Mouse (Mus musculus) MEL (cell line): ENCODE results near the gene B3gnt4. TPM values are rescaled to one million over a fixed set of nuclear protein-coding genes. Genes with fewer than 3 reads are reported as not detected.

Source experiments
- DNase-seq: peaks from one replicate; pipeline ENCODE4 v3.0.0; 2011; ENCODE audit warnings: low read depth, low spot score
- H3K27ac ChIP-seq: 2 replicates; pipeline ENCODE4 v1.5.1; 2012; ENCODE audit warnings: low read depth, mild to moderate bottlenecking, control low read depth, low read length, moderate library complexity; ENCODE audit not compliant: control insufficient read depth
- H3K27me3 ChIP-seq, 2 experiments: fragments of 150-350 bp in 1 of 2; sonication (generic) in 1 of 2; 2 replicates each; pipeline ENCODE4 v1.6.1; 2012; ENCODE audit warnings: low read length in 2 of 2, mild to moderate bottlenecking in 2 of 2, improper control_type of control experiment in 1 of 2, moderate library complexity in 1 of 2; ENCODE audit not compliant: insufficient read depth in 2 of 2, control insufficient read depth in 1 of 2
- H3K36me3 ChIP-seq, 2 experiments: 2 replicates each; pipeline ENCODE4 v1.6.1; 2012 to 2014; ENCODE audit warnings: low read length in 2 of 2, improper control_type of control experiment in 1 of 2, inconsistent platforms in 1 of 2, mild to moderate bottlenecking in 1 of 2; ENCODE audit not compliant: insufficient read depth in 2 of 2, control insufficient read depth in 1 of 2
- H3K4me1 ChIP-seq, 2 experiments: fragments of 150-350 bp in 1 of 2; sonication (generic) in 1 of 2; 2 replicates each; pipeline ENCODE4 v1.6.1; 2012; ENCODE audit warnings: low read length in 2 of 2, improper control_type of control experiment in 1 of 2, mild to moderate bottlenecking in 1 of 2; ENCODE audit not compliant: insufficient read depth in 2 of 2, control insufficient read depth in 1 of 2
- H3K4me3 ChIP-seq, 2 experiments: fragments of 150-350 bp in 1 of 2; sonication (generic) in 1 of 2; 2 replicates each; pipeline ENCODE4 v1.5.1; 2012; ENCODE audit warnings: low read depth in 2 of 2, low read length in 2 of 2, mild to moderate bottlenecking in 2 of 2, moderate library complexity in 2 of 2, control low read depth in 1 of 2, improper control_type of control experiment in 1 of 2; ENCODE audit not compliant: control insufficient read depth in 1 of 2, insufficient read depth in 1 of 2
- H3K79me2 ChIP-seq: 2 replicates; pipeline ENCODE4 v1.6.1; 2012; ENCODE audit warnings: mild to moderate bottlenecking, low read length, moderate library complexity; ENCODE audit not compliant: control insufficient read depth, poor library complexity, insufficient read depth
- H3K9ac ChIP-seq: 2 replicates; pipeline ENCODE4 v1.6.1; 2012; ENCODE audit warnings: low read depth, mild to moderate bottlenecking, control low read depth, low read length, moderate library complexity; ENCODE audit not compliant: control insufficient read depth, poor library complexity, severe bottlenecking
- H3K9me3 ChIP-seq: fragments of 150-350 bp; sonication (generic); replicated peaks from 2 replicates; pipeline ENCODE4 v1.6.1; 2012; ENCODE audit warnings: mild to moderate bottlenecking, low read length, improper control_type of control experiment, moderate library complexity; ENCODE audit not compliant: insufficient read depth
- CHD2 ChIP-seq: IDR thresholded peaks from 2 replicates; pipeline ENCODE4 v1.6.1; 2011; ENCODE audit warnings: low read length, improper control_type of control experiment
- ELF1 ChIP-seq: IDR thresholded peaks from 2 replicates; pipeline ENCODE4 v1.6.1; 2014; ENCODE audit warnings: low read depth, mild to moderate bottlenecking, inconsistent platforms, low read length, improper control_type of control experiment, moderate library complexity
- GABPA ChIP-seq: IDR thresholded peaks from 2 replicates; pipeline ENCODE4 v1.6.1; 2012; ENCODE audit warnings: low read depth, mild to moderate bottlenecking, inconsistent platforms, low read length, improper control_type of control experiment, moderate library complexity
- GATA1 ChIP-seq: IDR thresholded peaks from 2 replicates; pipeline ENCODE4 v1.6.1; 2011; ENCODE audit warnings: low read depth, low read length, improper control_type of control experiment
- HCFC1 ChIP-seq: IDR thresholded peaks from 2 replicates; pipeline ENCODE4 v1.6.1; 2012; ENCODE audit warnings: low read depth, mild to moderate bottlenecking, inconsistent platforms, low read length, improper control_type of control experiment, moderate library complexity
- KAT2A ChIP-seq: conservative IDR thresholded peaks from 2 replicates; pipeline ENCODE4 v1.6.1; 2012; ENCODE audit warnings: low read depth, low read length, improper control_type of control experiment, inconsistent platforms
- MAFK ChIP-seq: IDR thresholded peaks from 2 replicates; pipeline ENCODE4 v1.6.1; 2011; ENCODE audit warnings: low read depth, mild to moderate bottlenecking, low read length, improper control_type of control experiment, borderline replicate concordance
- MAZ ChIP-seq: IDR thresholded peaks from 2 replicates; pipeline ENCODE4 v1.6.1; 2012; ENCODE audit warnings: low read depth, mild to moderate bottlenecking, inconsistent platforms, low read length, improper control_type of control experiment
- MEF2A ChIP-seq: IDR thresholded peaks from 2 replicates; pipeline ENCODE4 v1.6.1; 2014; ENCODE audit warnings: low read depth, mild to moderate bottlenecking, inconsistent platforms, low read length, improper control_type of control experiment; ENCODE audit not compliant: poor library complexity, insufficient replicate concordance, severe bottlenecking; ENCODE audit errors: extremely low read depth
- MXI1 ChIP-seq: IDR thresholded peaks from 2 replicates; pipeline ENCODE4 v1.6.1; 2011; ENCODE audit warnings: mild to moderate bottlenecking, low read depth, low read length, improper control_type of control experiment
- MYC ChIP-seq: IDR thresholded peaks from 2 replicates; pipeline ENCODE4 v1.6.1; 2011; ENCODE audit warnings: low read depth, mild to moderate bottlenecking, low read length, improper control_type of control experiment, moderate library complexity
- NELFE ChIP-seq: IDR thresholded peaks from 2 replicates; pipeline ENCODE4 v1.6.1; 2011; ENCODE audit warnings: low read depth, low read length, improper control_type of control experiment
- NRF1 ChIP-seq: IDR thresholded peaks from 2 replicates; pipeline ENCODE4 v1.6.1; 2014; ENCODE audit warnings: low read depth, mild to moderate bottlenecking, inconsistent platforms, low read length, improper control_type of control experiment, moderate library complexity; ENCODE audit not compliant: poor library complexity, insufficient read depth, severe bottlenecking
- POLR2AphosphoS5 ChIP-seq: IDR thresholded peaks from 2 replicates; pipeline ENCODE4 v1.6.1; 2012; ENCODE audit warnings: low read depth, borderline replicate concordance, mild to moderate bottlenecking, inconsistent platforms, low read length, moderate library complexity, mixed read lengths
- RAD21 ChIP-seq: IDR thresholded peaks from 2 replicates; pipeline ENCODE4 v1.6.1; 2011; ENCODE audit warnings: mild to moderate bottlenecking, low read depth, low read length, improper control_type of control experiment
- RCOR1 ChIP-seq: IDR thresholded peaks from 2 replicates; pipeline ENCODE4 v1.6.1; 2012; ENCODE audit warnings: low read depth, mild to moderate bottlenecking, inconsistent platforms, low read length, improper control_type of control experiment
- TCF12 ChIP-seq: IDR thresholded peaks from 2 replicates; pipeline ENCODE4 v1.6.1; 2014; ENCODE audit warnings: low read depth, mild to moderate bottlenecking, inconsistent platforms, low read length, improper control_type of control experiment, moderate library complexity
- USF2 ChIP-seq, 2 experiments: IDR thresholded peaks; 2 replicates each; pipeline ENCODE4 v1.6.1; 2011 to 2012; ENCODE audit warnings: improper control_type of control experiment in 2 of 2, low read length in 2 of 2, borderline replicate concordance in 1 of 2, inconsistent platforms in 1 of 2, low read depth in 1 of 2, mild to moderate bottlenecking in 1 of 2; ENCODE audit not compliant: insufficient read depth in 1 of 2
- ZC3H11A ChIP-seq: IDR thresholded peaks from 2 replicates; pipeline ENCODE4 v1.6.1; 2012; ENCODE audit warnings: low read depth, mild to moderate bottlenecking, inconsistent platforms, low read length, improper control_type of control experiment
- ZMIZ1 ChIP-seq: IDR thresholded peaks from 2 replicates; pipeline ENCODE4 v1.6.1; 2012; ENCODE audit warnings: low read depth, mild to moderate bottlenecking, inconsistent platforms, low read length, improper control_type of control experiment, moderate library complexity
- polyA plus RNA-seq, 2 experiments: library from polyadenylated mRNA; stranded (reverse) in 1 of 2; unstranded in 1 of 2; fragments of >175 nt in 1 of 2; fragments of >200 nt in 1 of 2; gene quantifications; 2 replicates each; pipeline versions ENCODE4 v1.2.1 to v1.2.4; 2012; ENCODE audit warnings: low replicate concordance in 2 of 2, low read depth in 1 of 2; ENCODE audit not compliant: insufficient read length in 2 of 2, insufficient read depth in 1 of 2, missing spikeins in 1 of 2
- total RNA-seq: library from RNA; depleted of rRNA; stranded (reverse); fragments of 300-350 nt; gene quantifications from 2 replicates; pipeline ENCODE4 v1.2.3, GENCODE M21; 2012

B3gnt4 gene
- total and polyA plus RNA-seq, 3 experiments, result 0.25 to 0.39 TPM; not detected in 1

DNA sequence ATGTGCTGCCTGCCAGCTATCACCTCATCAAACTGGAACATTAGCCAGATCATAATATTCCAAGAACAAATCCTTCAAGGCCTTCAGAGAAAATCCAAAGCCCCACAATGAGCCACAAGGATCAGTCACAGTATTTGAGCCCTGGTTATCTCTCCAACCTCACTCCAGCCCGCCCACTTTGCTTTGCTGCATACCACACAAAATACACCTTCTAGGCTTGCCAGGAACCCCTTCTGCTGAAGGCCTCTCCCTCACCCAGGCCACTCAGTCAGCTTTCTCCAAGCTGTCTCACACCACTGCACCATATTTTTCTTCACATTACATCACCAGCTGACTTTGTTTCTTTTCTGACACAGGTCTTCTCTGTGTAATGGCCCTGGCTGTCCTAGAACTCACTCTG lies 11.9 kb downstream of the B3gnt4 start:
- no peaks in the 10 kb centered on the region for H3K9me3 ChIP-seq
- no peaks in the 10 kb centered on the region for H3K27me3 ChIP-seq
- peaks cover 6% of the 10 kb centered on the region for H3K79me2 ChIP-seq
- no peak for DNase-seq
- no peak for TF ChIP-seq MXI1
- TF ChIP-seq MAFK, result no peak
- TF ChIP-seq TCF12, result no peak
- TF ChIP-seq GABPA, result no peak
- no peak for TF ChIP-seq USF2 (IDR thresholded peaks at IDR 0.05; ENCODE audit: borderline replicate concordance in 1 of 2, insufficient read depth in 1 of 2, low read depth in 1 of 2, low read length in 2 of 2)
- TF ChIP-seq ZC3H11A, result no peak
- no peak for TF ChIP-seq GATA1
- TF ChIP-seq ZMIZ1, result no peak
- no peak for TF ChIP-seq RAD21
- no peak for TF ChIP-seq HCFC1
- TF ChIP-seq POLR2AphosphoS5, result no peak
- TF ChIP-seq MAZ, result no peak
- TF ChIP-seq MEF2A, result no peak
- TF ChIP-seq CHD2, result no peak
- no peak for TF ChIP-seq RCOR1
- no peak for TF ChIP-seq MYC
- TF ChIP-seq KAT2A, result no peak
- TF ChIP-seq NRF1, result no peak
- TF ChIP-seq NELFE, result no peak
- no peak for TF ChIP-seq ELF1
- TF ChIP-seq, all 39 proteins: peak for 0
- Histone ChIP-seq H3K27ac (no peak overlapping the region), H3K9ac (no peak overlapping the region), H3K4me3 (no peak overlapping the region), H3K4me1 (peaks cover 3 to 10% of the 10 kb centered on the region in 2 experiments; a peak in 3 of 4 replicates), H3K36me3 (peaks cover 4% of the 10 kb centered on the region in 2 experiments)
